Mouse (Mus musculus): ENCODE results near the gene Gm21834. TPM values are rescaled to one million over a fixed set of nuclear protein-coding genes. Genes with fewer than 3 reads are reported as not detected.

Gm21834 gene
- not detected for total RNA-seq (2022)

- no peak for DNase-seq (ENCODE audit: low spot score in 2 of 2)
These were observed at the start of gene Gm21834 for GRCm38 (mm10) chr17:57742119-57742518. TSS of gene Gm21834 (minus strand) at chr17:57742219.

GRCm38 (mm10) chr17:57788161-57788799 lies 46.3 kb upstream of the Gm21834 start:
- no peak for DNase-seq (ENCODE audit: low spot score in 2 of 2)

GRCm38 (mm10) chr17:57770904-57771303 lies 28.9 kb upstream of the Gm21834 start:
- DNase-seq (ENCODE audit: low spot score in 2 of 2): no peak

- DNase-seq (ENCODE audit: low spot score in 2 of 2): no peak
These were observed 26.9 kb upstream of the Gm21834 start, which contains the start of gene Cntnap5c for GRCm38 (mm10) chr17:57768622-57769610. TSS of gene Cntnap5c (plus strand) at chr17:57769570.

- no peak for DNase-seq (ENCODE audit: low spot score in 2 of 2)
These were observed 25.3 kb upstream of the Gm21834 start for GRCm38 (mm10) chr17:57767306-57767705.

GRCm38 (mm10) chr17:57758033-57758432 lies 16.0 kb upstream of the Gm21834 start:
- DNase-seq (ENCODE audit: low spot score in 2 of 2): no peak

GRCm38 (mm10) chr17:57694791-57695190 lies 47.2 kb downstream of the Gm21834 start:
- no peak for DNase-seq (ENCODE audit: low spot score in 2 of 2)

Other genes with a start within 250 kb of the Gm21834 start
- gene Vmn2r120, start 196.7 kb downstream of the Gm21834 start, total RNA-seq (2022): not detected
- gene Cntnap5c, start 27.4 kb upstream of the Gm21834 start, total RNA-seq (2022): not detected

Measured in gastrocnemius, adult 8-10 months (tissue).